Mouse (Mus musculus): ENCODE measurements around the gene Gtf2ird1.
A peak's percentile ranks its signal among the peaks of the same experiment; 100 is the strongest.

Gtf2ird1 gene

GRCm38 (mm10) chr5:134313451-134314067, 143.0 kb downstream of the Gtf2ird1 start:
- DNase-seq (ENCODE audit: low read depth) = peak; percentile 92

GRCm38 (mm10) chr5:134312691-134313450, 143.6 kb downstream of the Gtf2ird1 start:
- DNase-seq (ENCODE audit: low read depth) = peak; percentile 49

DNA sequence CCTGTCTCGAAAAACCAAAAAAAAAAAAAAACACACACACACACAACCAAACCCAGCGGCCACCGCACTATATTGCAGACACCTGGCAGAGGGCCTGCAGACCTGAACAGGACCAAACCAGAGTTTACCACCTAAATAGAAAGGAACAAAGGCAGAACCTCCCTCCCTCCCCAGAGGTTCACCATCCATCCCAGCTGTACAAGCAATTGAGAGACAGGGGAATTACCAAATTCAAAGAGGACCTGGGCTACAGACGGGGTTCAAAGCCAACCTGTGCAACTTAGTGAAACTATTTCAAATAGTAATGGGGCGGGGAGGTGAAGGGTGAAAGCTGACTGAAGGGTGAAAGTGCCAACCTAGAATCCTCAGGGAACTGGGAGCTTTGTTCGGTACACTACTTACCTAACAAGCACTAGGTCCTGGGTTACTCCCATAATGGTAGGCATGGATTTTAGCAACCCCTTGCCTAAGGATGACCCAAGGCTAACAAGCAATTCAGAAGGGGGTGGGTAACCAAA, 144.6 kb downstream of the Gtf2ird1 start:
- no peak for DNase-seq (ENCODE audit: low read depth)

DNA sequence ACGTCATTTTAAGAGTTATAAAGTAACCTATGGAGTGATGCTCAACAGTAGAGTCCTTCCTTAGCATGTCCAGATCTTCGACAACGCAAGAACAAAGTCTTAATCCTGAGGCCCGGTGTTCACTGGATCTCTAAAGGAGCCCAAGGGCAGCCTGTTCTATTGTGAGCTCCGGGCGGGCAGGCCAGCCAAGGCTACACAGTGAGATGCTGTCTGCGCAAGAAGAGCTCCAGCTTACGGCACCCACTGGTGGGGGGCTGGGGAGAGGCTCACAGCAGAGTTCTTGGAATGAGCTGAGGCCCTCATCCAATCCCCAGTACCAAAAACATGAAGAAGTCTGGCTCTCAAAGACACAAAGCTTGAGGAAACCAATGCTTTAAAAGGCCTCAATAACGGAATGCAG, 146.3 kb downstream of the Gtf2ird1 start:
- DNase-seq (ENCODE audit: low read depth) = no peak

- DNase-seq (ENCODE audit: low read depth) = no peak
Measured at GRCm38 (mm10) chr5:134309345-134309744, 147.2 kb downstream of the Gtf2ird1 start.

Data from induced T-regulatory cell, adult 2 months (primary cell).